Mouse (Mus musculus) neural tube, embryonic 11.5 days (tissue): ENCODE data around the gene Itgbl1. TPM values are rescaled to one million over a fixed set of nuclear protein-coding genes. Genes with fewer than 3 reads are reported as not detected.
A peak's percentile ranks its signal among the peaks of the same experiment; 100 is the strongest.
"Not testable (repeated sequence)": the region's sequence is repeated elsewhere in the genome, so short reads cannot be mapped to it uniquely, and the experiment has no call there.

ENCODE experiments used
- ATAC-seq: fragments of 200-750 bp; cut with Nextera tagmentation; 2 replicates; pipeline ENCODE4 v1.8.0; 2017; ENCODE audit warnings: moderate number of reproducible peaks, mild to moderate bottlenecking, moderate TSS enrichment, moderate library complexity; ENCODE audit not compliant: insufficient read depth, low FRiP score, low TSS enrichment
- DNase-seq: peaks from one replicate; pipeline ENCODE4 v3.0.0-alpha.2; 2015; ENCODE audit warnings: low spot score
- H3K27ac ChIP-seq: fragments of 300-500 bp; sonication (generic); 2 replicates; pipeline ENCODE4 v1.5.1; 2014; ENCODE audit warnings: low read depth, mild to moderate bottlenecking, low read length
- H3K27me3 ChIP-seq: fragments of 300-500 bp; sonication (generic); 2 replicates; pipeline ENCODE4 v1.6.1; 2014; ENCODE audit warnings: mild to moderate bottlenecking, low read length, mixed read lengths; ENCODE audit not compliant: control insufficient read depth, insufficient read depth
- H3K36me3 ChIP-seq: fragments of 300-500 bp; sonication (generic); 2 replicates; pipeline ENCODE4 v1.6.1; 2014; ENCODE audit warnings: mild to moderate bottlenecking, low read length, moderate library complexity, mixed read lengths; ENCODE audit not compliant: control insufficient read depth, insufficient read depth
- H3K4me1 ChIP-seq: fragments of 300-500 bp; sonication (generic); 2 replicates; pipeline ENCODE4 v1.6.1; 2014; ENCODE audit warnings: low read length, mixed read lengths; ENCODE audit not compliant: control insufficient read depth, insufficient read depth
- H3K4me2 ChIP-seq: fragments of 300-500 bp; sonication (generic); 2 replicates; pipeline ENCODE4 v1.6.1; 2014; ENCODE audit warnings: low read depth, mild to moderate bottlenecking, moderate library complexity
- H3K4me3 ChIP-seq: fragments of 300-500 bp; sonication (generic); 2 replicates; pipeline ENCODE4 v1.5.1; 2014; ENCODE audit warnings: low read depth, low read length
- H3K9ac ChIP-seq: fragments of 300-500 bp; sonication (generic); 2 replicates; pipeline ENCODE4 v1.6.1; 2014; ENCODE audit warnings: mild to moderate bottlenecking, low read length
- H3K9me3 ChIP-seq: fragments of 300-500 bp; sonication (generic); 2 replicates; pipeline ENCODE4 v1.6.1; 2016; ENCODE audit warnings: low read length; ENCODE audit not compliant: control insufficient read depth
- WGBS: fragments of 180-500 bp; shearing (Covaris S2); extraction: QIAGEN DNeasy Blood & Tissue Kit; methylation state at CpG from one replicate; pipeline ENCODE4 v1.1.7; 2014; 5-methylcytosine and 5-hydroxymethylcytosine counted together
- polyA plus RNA-seq: library from polyadenylated mRNA; unstranded; fragments of >200 nt; fragmentation: Nextera tagmentation; extraction: Ambion mirVana; gene quantifications from 2 replicates; pipeline ENCODE4 v1.2.1, GENCODE M21; 2014

The Itgbl1 gene
- polyA plus RNA-seq: 0.65 and 0.68 TPM in 2 replicates

GRCm38 (mm10) chr14:123659921-123660385, at the start of gene Itgbl1:
Gene Itgbl1, plus strand, starts transcription at chr14:123659971.
- H3K36me3 ChIP-seq: no peaks in the 10 kb centered on the region
- no peaks in the 10 kb centered on the region for H3K9me3 ChIP-seq
- H3K4me2 ChIP-seq: no peak within 1 kb of the TSS
- H3K4me1 ChIP-seq: no peaks in the 10 kb centered on the region; the same call in 1 of the 2 replicates
- no peak for ATAC-seq
- 34% methylated on average over 7 of the region's 7 CpGs for WGBS
- H3K27me3 ChIP-seq: no peaks in the 10 kb centered on the region
- peak; percentile 17 for DNase-seq
- H3K27ac ChIP-seq: no peak within 1 kb of the TSS
- H3K4me3 ChIP-seq: no peak within 1 kb of the TSS
- no peak within 1 kb of the TSS for H3K9ac ChIP-seq

- DNase-seq (peak; percentile 19), ATAC-seq (no peak; the same call in 1 of the 2 replicates)
- Histone ChIP-seq H3K36me3 (no peaks in the 10 kb centered on the region), H3K9me3 (no peaks in the 10 kb centered on the region), H3K27ac (no peak overlapping the region), H3K4me3 (no peak overlapping the region), H3K27me3 (no peaks in the 10 kb centered on the region), H3K4me2 (no peak overlapping the region), H3K9ac (no peak overlapping the region), H3K4me1 (peaks cover 3% of the 10 kb centered on the region; the same call in 1 of the 2 replicates)
- 33% methylated on average over 1 of the region's 1 CpGs for WGBS
Measured at GRCm38 (mm10) chr14:123622969-123623368, 36.8 kb upstream of the Itgbl1 start.

- Histone ChIP-seq H3K27ac (0 out of 2 replicates have a peak within 1 kb of the TSS, but pooled peaks have one; percentile 17), H3K36me3 (no peaks in the 10 kb centered on the region), H3K27me3 (no peaks in the 10 kb centered on the region), H3K9me3 (no peaks in the 10 kb centered on the region), H3K4me1 (peaks cover 3% of the 10 kb centered on the region; the same call in 1 of the 2 replicates), H3K9ac (peak within 1 kb of the TSS; percentile 71), H3K4me2 (peak within 1 kb of the TSS; percentile 81), H3K4me3 (peak within 1 kb of the TSS; percentile 55)
- DNase-seq (peak; percentile 62), ATAC-seq (peak; percentile 87)
- WGBS: 1% methylated on average over 47 of the region's 47 CpGs
Measured at GRCm38 (mm10) chr14:123626501-123627179, 33.1 kb upstream of the Itgbl1 start, which contains the start of gene Nalcn. Gene Nalcn, minus strand, starts transcription at chr14:123627144.

- WGBS: 64% methylated on average over 3 of the region's 3 CpGs
- Histone ChIP-seq H3K4me3 (peak overlapping the region; percentile 55), H3K9ac (peak overlapping the region; percentile 71; the same call in 1 of the 2 replicates), H3K4me1 (peaks cover 3% of the 10 kb centered on the region; the same call in 1 of the 2 replicates), H3K4me2 (peak overlapping the region; percentile 81), H3K27me3 (no peaks in the 10 kb centered on the region), H3K27ac (no peak overlapping the region), H3K36me3 (no peaks in the 10 kb centered on the region), H3K9me3 (no peaks in the 10 kb centered on the region)
- ATAC-seq (no peak), DNase-seq (no peak)
Measured at GRCm38 (mm10) chr14:123627180-123627562, 32.6 kb upstream of the Itgbl1 start.

GRCm38 (mm10) chr14:123661091-123661491, 1.3 kb downstream of the Itgbl1 start:
- DNase-seq (peak; percentile 73), ATAC-seq (peak; percentile 81)
- H3K9me3 ChIP-seq: no peaks in the 10 kb centered on the region
- no peaks in the 10 kb centered on the region for H3K27me3 ChIP-seq
- H3K36me3 ChIP-seq: no peaks in the 10 kb centered on the region
- H3K4me2 ChIP-seq: no peak overlapping the region
- H3K4me3 ChIP-seq: no peak overlapping the region
- 25% methylated on average over 20 of the region's 20 CpGs for WGBS
- H3K9ac ChIP-seq: no peak overlapping the region
- no peak overlapping the region for H3K27ac ChIP-seq
- no peaks in the 10 kb centered on the region; the same call in 1 of the 2 replicates for H3K4me1 ChIP-seq

- H3K4me2 ChIP-seq: no peak overlapping the region
- DNase-seq (no peak), ATAC-seq (no peak)
- H3K27ac ChIP-seq: no peak overlapping the region
- H3K36me3 ChIP-seq: no peaks in the 10 kb centered on the region
- no peaks in the 10 kb centered on the region; the same call in 1 of the 2 replicates for H3K4me1 ChIP-seq
- 76% methylated on average over 1 of the region's 1 CpGs for WGBS
- no peaks in the 10 kb centered on the region for H3K27me3 ChIP-seq
- no peak overlapping the region for H3K9ac ChIP-seq
- no peaks in the 10 kb centered on the region for H3K9me3 ChIP-seq
- H3K4me3 ChIP-seq: no peak overlapping the region
Measured at GRCm38 (mm10) chr14:123662386-123662785, 2.6 kb downstream of the Itgbl1 start.

- DNase-seq (no peak), ATAC-seq (no peak)
- H3K9me3 ChIP-seq: no peaks in the 10 kb centered on the region
Measured at GRCm38 (mm10) chr14:123663206-123663605, 3.4 kb downstream of the Itgbl1 start.

GRCm38 (mm10) chr14:123664451-123664850, 4.7 kb downstream of the Itgbl1 start:
- H3K4me3 ChIP-seq: no peak overlapping the region
- DNase-seq: no peak

More at GRCm38 (mm10) chr14:123663206-123663605, 3.4 kb downstream of the Itgbl1 start:
- Histone ChIP-seq H3K27ac (no peak overlapping the region), H3K9ac (no peak overlapping the region), H3K36me3 (no peaks in the 10 kb centered on the region), H3K4me1 (no peaks in the 10 kb centered on the region; the same call in 1 of the 2 replicates), H3K4me2 (no peak overlapping the region), H3K4me3 (no peak overlapping the region), H3K27me3 (no peaks in the 10 kb centered on the region)

GRCm38 (mm10) chr14:123671076-123671475, 11.3 kb downstream of the Itgbl1 start:
- H3K9me3 ChIP-seq, H3K27me3 ChIP-seq, ATAC-seq, H3K4me3 ChIP-seq, H3K36me3 ChIP-seq, H3K4me1 ChIP-seq, DNase-seq, H3K27ac ChIP-seq, H3K4me2 ChIP-seq, H3K9ac ChIP-seq: not testable (repeated sequence)
- WGBS: 87% methylated on average over 21 of the region's 21 CpGs

More at GRCm38 (mm10) chr14:123664451-123664850, 4.7 kb downstream of the Itgbl1 start:
- no peak overlapping the region for H3K9ac ChIP-seq
- H3K4me1 ChIP-seq: no peaks in the 10 kb centered on the region; the same call in 1 of the 2 replicates
- no peak overlapping the region for H3K27ac ChIP-seq
- no peaks in the 10 kb centered on the region for H3K9me3 ChIP-seq
- H3K27me3 ChIP-seq: no peaks in the 10 kb centered on the region
- no peak overlapping the region for H3K4me2 ChIP-seq
- H3K36me3 ChIP-seq: no peaks in the 10 kb centered on the region
- ATAC-seq: no peak
